Mouse (Mus musculus): ENCODE results near the gene Odf3.

- TF ChIP-seq GATA1 (IDR thresholded peaks at IDR 0.05; ENCODE audit: low read length) = no peak
- TF ChIP-seq TAL1 (IDR thresholded peaks at IDR 0.05; ENCODE audit: low read length) = no peak
Observed at GRCm38 (mm10) chr7:140864761-140865160, 17.2 kb downstream of the Odf3 start.
